Mouse (Mus musculus) urinary bladder, postnatal 25 days (tissue): ENCODE results near the gene Glyctk.
A peak's percentile ranks its signal among the peaks of the same experiment; 100 is the strongest.
"Not testable (repeated sequence)": the region's sequence is repeated elsewhere in the genome, so short reads cannot be mapped to it uniquely, and the experiment has no call there.

Experiments used
- DNase-seq: peaks from one replicate; pipeline ENCODE4 v3.0.0; 2022; ENCODE audit warnings: low spot score

Glyctk gene

GRCm38 (mm10) chr9:106176769-106177168 is 18.8 kb upstream of the Glyctk start:
- DNase-seq: no peak

- no peak for DNase-seq
Measured at GRCm38 (mm10) chr9:106175552-106176200, 17.7 kb upstream of the Glyctk start.

GRCm38 (mm10) chr9:106173363-106173762 is 15.4 kb upstream of the Glyctk start:
- DNase-seq: no peak

DNA sequence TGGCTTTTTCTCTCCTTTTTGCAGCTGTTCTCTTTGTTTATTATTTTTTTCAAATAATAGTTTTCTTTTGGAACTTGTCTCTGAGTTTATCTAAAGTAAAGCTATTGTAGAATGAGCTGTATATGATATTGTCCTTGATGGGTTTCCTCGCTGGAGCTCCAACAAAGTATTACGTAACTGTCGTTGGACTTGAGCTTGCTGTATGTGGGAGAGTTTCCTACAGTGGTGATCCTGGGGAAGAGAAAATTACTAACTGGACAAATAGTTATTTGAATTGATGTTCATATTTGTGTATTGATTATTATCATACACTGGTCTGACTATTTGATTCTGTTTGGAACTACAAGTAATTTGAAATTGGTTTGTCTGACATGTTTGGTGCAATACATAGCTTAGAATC is 14.6 kb upstream of the Glyctk start:
- DNase-seq: no peak

DNA sequence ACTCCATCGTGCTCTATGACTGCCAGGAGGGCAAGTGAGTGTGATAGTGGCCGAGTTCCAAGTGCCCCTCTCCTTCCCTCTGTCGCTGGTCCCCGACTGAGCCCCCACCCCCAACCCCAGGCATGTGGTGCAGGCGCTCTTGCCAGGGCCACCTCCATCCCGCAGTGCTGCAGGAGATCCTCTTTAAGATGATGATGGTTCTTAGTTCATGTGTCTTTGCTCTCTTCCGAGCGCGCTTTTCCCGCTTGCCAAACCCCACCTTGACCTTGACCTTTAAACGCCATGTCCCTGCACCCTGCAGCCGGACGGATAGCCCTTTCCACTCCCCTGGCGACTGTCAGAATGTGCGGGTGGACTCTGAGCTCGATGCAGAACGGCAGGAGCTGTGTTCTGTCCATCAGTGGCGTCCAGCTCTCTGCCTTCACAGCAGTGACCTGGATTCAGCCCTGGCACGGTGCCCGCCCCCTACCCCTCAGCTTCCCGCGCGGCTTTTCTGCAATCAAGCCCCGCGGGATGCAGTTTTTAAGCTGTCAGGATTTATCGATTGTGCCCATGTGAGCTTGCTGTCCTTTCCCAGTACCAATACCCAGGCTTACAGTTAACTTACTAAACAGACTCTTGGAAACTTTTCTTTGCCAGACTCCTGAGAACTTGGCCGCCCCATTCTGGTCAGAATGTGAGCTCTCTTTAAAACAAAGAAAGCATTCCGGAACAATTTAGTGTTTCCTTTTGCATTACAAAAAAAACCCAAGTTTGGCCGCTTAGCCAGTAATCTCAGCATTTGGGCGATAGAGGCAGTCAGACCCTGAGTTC is 13.6 kb upstream of the Glyctk start:
- peak; percentile 63 for DNase-seq

DNA sequence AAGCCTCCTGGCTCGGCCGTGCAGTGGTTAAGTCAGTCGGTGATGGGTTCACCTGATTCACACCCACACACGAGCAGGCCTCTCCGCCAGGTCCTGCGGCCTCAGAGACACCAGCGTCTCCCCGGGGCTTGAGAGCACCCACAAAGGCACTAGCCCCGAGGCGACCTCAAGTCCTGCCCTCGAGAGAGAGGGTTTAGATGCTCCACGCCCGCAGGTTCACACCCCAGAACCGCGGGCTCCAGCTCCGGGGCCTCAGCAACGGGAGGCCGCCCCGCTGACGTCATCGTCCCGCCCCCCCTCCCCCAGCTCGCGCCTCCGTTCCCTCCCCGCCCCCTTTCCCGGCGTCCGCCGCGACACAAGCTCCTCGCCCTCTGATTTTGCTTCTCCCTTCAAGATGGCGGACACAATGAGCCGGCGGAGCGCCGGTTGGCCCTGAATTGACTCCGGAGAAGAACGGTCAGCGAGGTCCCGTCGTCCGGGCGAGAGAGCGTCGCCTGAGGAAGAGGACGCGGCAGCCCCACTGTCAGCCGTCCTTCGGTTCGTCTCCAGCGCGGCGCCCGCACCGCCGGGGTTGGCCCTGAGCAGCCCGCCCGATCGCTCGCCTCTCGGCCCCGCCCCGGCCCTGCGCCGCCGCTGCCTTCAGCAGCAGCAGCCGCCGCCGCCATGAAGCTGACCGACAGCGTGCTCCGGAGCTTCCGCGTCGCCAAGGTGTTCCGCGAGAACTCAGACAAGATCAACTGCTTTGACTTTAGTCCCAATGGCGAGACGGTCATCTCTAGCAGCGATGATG is 12.8 kb upstream of the Glyctk start, which contains the start of gene Wdr82:
Gene Wdr82, plus strand, starts transcription at position 373 of the 790 bp plus-strand sequence.
- peak; percentile 85 for DNase-seq

- DNase-seq: no peak
Measured at GRCm38 (mm10) chr9:106169917-106170316, 12.0 kb upstream of the Glyctk start.

DNA sequence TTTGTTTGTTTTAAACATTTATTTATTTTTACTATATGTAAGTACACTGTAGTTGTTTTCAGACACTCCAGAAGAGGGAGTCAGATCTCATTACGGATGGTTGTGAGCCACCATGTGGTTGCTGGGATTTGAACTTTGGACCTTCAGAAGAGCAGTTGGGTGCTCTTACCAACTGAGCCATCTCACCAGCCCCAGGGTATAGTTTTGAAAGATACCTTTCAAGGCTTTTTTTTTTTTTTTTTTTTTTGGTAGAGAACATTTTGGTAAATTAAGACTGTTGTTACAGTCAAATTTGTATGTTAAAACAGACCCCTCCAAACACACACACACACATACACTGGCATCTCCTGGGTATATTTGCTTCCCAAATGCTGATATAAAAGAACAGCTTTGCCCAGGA is 11.1 kb upstream of the Glyctk start:
- DNase-seq: not testable (repeated sequence)

DNA sequence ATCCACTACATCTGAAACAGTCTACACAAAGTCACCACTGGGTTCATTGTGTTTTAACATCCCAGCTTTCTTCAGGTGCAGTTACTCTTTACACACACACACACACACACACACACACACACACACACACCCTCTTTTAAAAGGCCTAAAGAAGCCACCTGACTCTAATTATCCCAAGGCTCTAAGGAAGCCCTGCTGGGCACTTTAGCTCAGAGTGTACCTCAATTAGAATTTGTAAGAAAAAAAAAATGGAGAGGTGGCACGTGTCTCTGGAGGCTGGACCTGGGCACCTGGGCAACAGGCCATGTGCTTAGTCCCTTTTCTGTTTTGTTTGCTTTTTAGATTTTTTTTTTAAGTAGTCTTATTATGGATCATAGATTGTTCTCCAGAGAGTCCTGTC is 9.8 kb upstream of the Glyctk start:
- no peak for DNase-seq

- DNase-seq: no peak
Measured at GRCm38 (mm10) chr9:106167241-106167640, 9.3 kb upstream of the Glyctk start.

- DNase-seq: no peak
Measured at GRCm38 (mm10) chr9:106166709-106167108, 8.8 kb upstream of the Glyctk start.

DNA sequence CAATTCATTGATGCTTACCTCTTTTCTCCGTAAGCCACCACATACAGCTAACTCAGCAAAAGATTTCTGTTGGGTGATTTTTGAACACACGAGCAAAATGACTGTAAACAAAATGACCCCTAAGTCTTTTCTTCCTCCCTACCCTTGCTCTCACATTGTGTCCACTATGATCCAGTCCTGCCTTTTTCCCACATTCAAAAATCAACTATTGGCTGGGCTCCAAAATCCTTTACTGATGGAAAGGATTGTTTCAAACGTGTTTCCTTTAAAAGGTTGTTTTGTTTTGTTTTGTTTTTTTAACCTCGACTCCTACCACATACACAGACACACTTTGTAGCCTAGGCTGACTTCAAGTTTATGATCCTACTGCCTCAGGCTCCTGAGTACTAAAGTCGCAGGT is 2.5 kb upstream of the Glyctk start:
- no peak for DNase-seq

GRCm38 (mm10) chr9:106159784-106160301 is 1.9 kb upstream of the Glyctk start:
- peak; percentile 97 for DNase-seq

GRCm38 (mm10) chr9:106159237-106159636 is 1.3 kb upstream of the Glyctk start:
- DNase-seq: no peak

DNA sequence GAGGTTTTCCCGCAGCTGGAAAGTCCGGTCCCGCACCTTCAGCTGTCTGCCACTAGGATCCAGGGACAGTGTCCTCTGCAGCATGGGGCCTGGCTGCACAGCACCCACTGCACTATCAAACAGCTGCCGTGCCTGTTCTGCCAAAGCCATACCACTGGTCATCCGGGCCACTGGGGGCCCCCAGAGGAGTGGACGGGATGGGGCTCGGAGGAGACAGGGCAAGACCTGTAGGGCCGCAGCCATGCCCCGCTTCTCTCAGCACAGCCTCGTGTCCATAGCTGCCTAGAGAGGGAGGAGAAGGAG is 364 bp downstream of the Glyctk start:
- DNase-seq: no peak

DNA sequence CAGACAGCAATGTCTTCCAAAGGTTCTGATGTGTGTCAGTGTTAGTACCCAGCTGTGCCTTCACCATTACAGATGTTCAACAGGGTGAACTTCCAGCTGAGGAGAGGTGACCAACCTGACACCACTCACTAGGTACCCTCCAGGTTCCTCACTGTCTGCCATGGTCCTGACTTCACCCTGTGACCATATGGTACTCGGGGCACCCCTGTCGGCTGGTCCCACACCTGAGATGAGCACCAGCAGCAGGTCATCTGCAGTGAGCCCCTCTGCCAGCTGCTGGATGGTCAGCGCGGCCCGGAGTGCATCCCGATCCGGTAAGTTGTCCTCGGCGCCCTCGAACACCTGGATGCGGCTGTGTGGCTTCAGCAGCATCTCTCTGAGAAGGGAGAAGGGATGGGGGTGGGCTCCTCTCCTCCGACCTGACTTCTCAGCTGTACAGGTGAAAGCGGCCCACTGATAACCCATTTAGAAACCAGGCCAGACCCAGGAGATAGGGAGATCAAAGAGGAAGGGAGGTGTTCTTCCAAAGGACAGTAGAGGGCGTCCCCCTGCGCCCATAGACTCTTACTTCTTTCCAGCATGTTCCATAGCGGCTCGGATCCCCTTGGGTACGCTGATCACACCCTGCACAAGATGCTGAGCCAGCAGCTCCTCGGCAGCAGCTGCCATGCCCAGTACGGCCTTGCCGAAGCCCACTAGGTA is 866 bp downstream of the Glyctk start:
- no peak for DNase-seq

DNA sequence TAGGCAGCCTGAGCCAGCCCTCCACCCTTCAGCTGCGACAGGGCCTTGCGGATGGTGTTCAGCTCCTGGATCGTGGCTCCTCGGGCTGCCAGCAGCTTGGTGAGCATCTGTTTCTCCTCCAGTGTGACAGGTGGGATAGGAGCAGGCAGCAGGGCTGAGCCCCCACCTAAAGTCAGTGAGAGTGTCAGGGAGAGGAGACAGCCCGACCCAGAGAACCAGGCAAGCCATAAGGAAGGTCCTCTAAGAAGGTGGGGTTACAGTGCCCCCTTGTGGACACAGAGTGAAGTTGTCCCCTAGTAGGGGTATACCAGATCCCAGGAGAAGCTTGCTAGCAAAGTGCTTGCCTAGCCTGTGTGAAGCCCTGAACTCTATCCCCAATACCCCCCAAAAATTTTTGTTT is 1.5 kb downstream of the Glyctk start:
- peak; percentile 17 for DNase-seq

GRCm38 (mm10) chr9:106154106-106154505 is 3.8 kb downstream of the Glyctk start:
- DNase-seq: no peak

DNA sequence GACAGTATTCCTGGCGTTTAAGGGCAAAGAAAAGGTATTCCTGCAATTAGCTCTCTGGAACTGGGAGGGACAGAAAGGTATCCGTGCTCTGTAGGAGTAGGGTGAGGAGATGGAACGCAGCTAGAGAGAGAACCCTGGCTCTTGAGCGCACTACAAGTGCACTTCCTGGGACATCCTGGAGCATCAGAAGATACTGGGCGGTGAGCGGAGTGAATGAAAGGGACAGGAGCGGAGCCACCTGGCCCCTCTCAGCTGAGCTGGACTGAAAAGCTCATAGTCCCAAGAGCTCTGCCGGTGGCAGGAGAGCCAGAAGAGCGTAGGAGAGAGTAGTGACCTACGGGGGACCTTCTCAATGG is 8.6 kb downstream of the Glyctk start:
- DNase-seq: no peak

- no peak for DNase-seq
Measured at GRCm38 (mm10) chr9:106148541-106149398, 9.2 kb downstream of the Glyctk start.

- DNase-seq: no peak
Measured at GRCm38 (mm10) chr9:106147851-106148431, 10.0 kb downstream of the Glyctk start.
